In genomic region chr9:20810271-20810670, GRCm38 (mm10) we compare ENCODE assay signal across 20 mouse cellular contexts. TPM values are rescaled to one million over a fixed set of nuclear protein-coding genes. Genes with fewer than 3 reads are reported as not detected.
DNase-seq lines count a peak whose midpoint lies in the region; ATAC-seq and TF ChIP-seq lines count a peak whose summit lies in the region.
"Had no signal": no experiment of that assay in that cellular context is flagged by ENCODE, and none has a peak within 500 bp of the region (broad histone marks: within the 10 kb centered on the region; RNA-seq: fewer than 3 reads in every experiment).

No protein-coding gene starts in this region.

- DNase-seq in adrenal gland, postnatal 14 days, result peak; percentile 34
- DNase-seq in adrenal gland, adult 8-10 months, result no peak
- peak; percentile 23 for DNase-seq in lung, postnatal 10 days
- DNase-seq in lung, postnatal 0 days (ENCODE audit: low spot score), result no peak
- no peak for DNase-seq in thymus, postnatal 36 days
- DNase-seq: cerebellum, postnatal 25 days; forebrain, postnatal 0 days; lung, postnatal 36 days had no signal

- no peak overlapping the region for H3K27ac ChIP-seq in lung, postnatal 0 days (ENCODE audit: low read length)
- peak overlapping the region; percentile 41; the same call in 1 of the 2 replicates for H3K27ac ChIP-seq in embryonic fibroblast, embryonic 13.5 days (ENCODE audit: insufficient read depth, low read length)
- no peak overlapping the region for H3K27ac ChIP-seq in intestine, postnatal 0 days (ENCODE audit: low read depth, low read length)
- H3K27ac ChIP-seq: embryonic facial prominence, embryonic 10.5 days; hindbrain, embryonic 12.5 days; limb, embryonic 13.5 days; midbrain, embryonic 10.5 days had no signal

- WGBS in lung, postnatal 0 days, result 34% methylated on average over 4 of the region's 4 CpGs
- WGBS in intestine, postnatal 0 days, result 36% methylated on average over 4 of the region's 4 CpGs

- H3K9me3 ChIP-seq in lung, postnatal 0 days (ENCODE audit: low read length), result no peaks in the 10 kb centered on the region
- H3K9me3 ChIP-seq in intestine, postnatal 0 days (ENCODE audit: control insufficient read depth), result no peaks in the 10 kb centered on the region
- H3K9me3 ChIP-seq: embryonic facial prominence, embryonic 10.5 days; hindbrain, embryonic 12.5 days; limb, embryonic 13.5 days; midbrain, embryonic 10.5 days had no signal

- no peak overlapping the region for H3K4me3 ChIP-seq in lung, postnatal 0 days (ENCODE audit: low read depth, low read length)
- no peak overlapping the region for H3K4me3 ChIP-seq in embryonic fibroblast, embryonic 13.5 days (ENCODE audit: insufficient read depth, low read length)
- no peak overlapping the region for H3K4me3 ChIP-seq in myocyte
- no peak overlapping the region for H3K4me3 ChIP-seq in intestine, postnatal 0 days (ENCODE audit: low read depth, low read length)
- H3K4me3 ChIP-seq: embryonic facial prominence, embryonic 10.5 days; hindbrain, embryonic 12.5 days; limb, embryonic 13.5 days; midbrain, embryonic 10.5 days had no signal

- TF ChIP-seq POLR2A in embryonic fibroblast, embryonic 13.5 days (IDR thresholded peaks at IDR 0.05; ENCODE audit: low read depth, low read length), result no peak
- TF ChIP-seq POLR2A in myocyte (IDR thresholded peaks at IDR 0.05; ENCODE audit: insufficient read length, low read depth), result no peak

- no peak for TF ChIP-seq EP300 in lung, postnatal 0 days (IDR thresholded peaks at IDR 0.05)

- H3ac ChIP-seq in myocyte (ENCODE audit: control insufficient read depth, insufficient read length), result no peak overlapping the region

- peaks cover 22% of the 10 kb centered on the region for H3K79me2 ChIP-seq in myocyte (ENCODE audit: control insufficient read depth, insufficient read depth)

- no peaks in the 10 kb centered on the region for H3K27me3 ChIP-seq in lung, postnatal 0 days (replicated peaks; ENCODE audit: insufficient read depth, low read length)
- no peaks in the 10 kb centered on the region for H3K27me3 ChIP-seq in myocyte (ENCODE audit: control insufficient read depth, insufficient read depth, insufficient read length)
- 0 out of 2 replicates have a peak, but pooled peaks cover 3% of the 10 kb centered on the region for H3K27me3 ChIP-seq in intestine, postnatal 0 days (replicated peaks; ENCODE audit: control insufficient read depth, insufficient read depth, low read length)

- H3K36me3 ChIP-seq in lung, postnatal 0 days (ENCODE audit: insufficient read depth, low read length), result no peaks in the 10 kb centered on the region
- H3K36me3 ChIP-seq in myocyte (ENCODE audit: control insufficient read depth, insufficient read depth), result no peaks in the 10 kb centered on the region
- H3K36me3 ChIP-seq in intestine, postnatal 0 days (ENCODE audit: control insufficient read depth, insufficient read depth), result no peaks in the 10 kb centered on the region
- H3K36me3 ChIP-seq: embryonic facial prominence, embryonic 10.5 days; hindbrain, embryonic 12.5 days; limb, embryonic 13.5 days; midbrain, embryonic 10.5 days had no signal

- no peak for TF ChIP-seq CTCF in lung, postnatal 0 days (IDR thresholded peaks at IDR 0.05)
- TF ChIP-seq CTCF in embryonic fibroblast, embryonic 13.5 days (IDR thresholded peaks at IDR 0.05; ENCODE audit: borderline replicate concordance, insufficient read depth, low read length), result no peak
- no peak for TF ChIP-seq CTCF in intestine, postnatal 0 days (IDR thresholded peaks at IDR 0.05; ENCODE audit: low read depth)

- H3K4me2 ChIP-seq in lung, postnatal 0 days (replicated peaks; ENCODE audit: low read depth, low read length), result no peak overlapping the region
- H3K4me2 ChIP-seq in myocyte (ENCODE audit: low read depth), result peak overlapping the region; percentile 41
- H3K4me2 ChIP-seq in intestine, postnatal 0 days (replicated peaks; ENCODE audit: low read depth), result no peak overlapping the region
- H3K4me2 ChIP-seq: hindbrain, embryonic 12.5 days; limb, embryonic 13.5 days had no signal

- no peak overlapping the region for H3K9ac ChIP-seq in lung, postnatal 0 days (replicated peaks; ENCODE audit: low read depth)
- H3K9ac ChIP-seq in intestine, postnatal 0 days (ENCODE audit: low read depth, low read length), result no peak overlapping the region
- H3K9ac ChIP-seq: forebrain, postnatal 0 days; hindbrain, embryonic 12.5 days; limb, embryonic 13.5 days had no signal

- peaks cover 3% of the 10 kb centered on the region; the same call in 1 of the 2 replicates for H3K4me1 ChIP-seq in lung, postnatal 0 days (ENCODE audit: insufficient read depth, low read depth, low read length)
- 0 out of 2 replicates have a peak, but pooled peaks cover 5% of the 10 kb centered on the region for H3K4me1 ChIP-seq in embryonic fibroblast, embryonic 13.5 days (ENCODE audit: control insufficient read depth, insufficient read depth, low read length)
- no peaks in the 10 kb centered on the region for H3K4me1 ChIP-seq in intestine, postnatal 0 days (replicated peaks; ENCODE audit: control insufficient read depth, insufficient read depth, low read length)

- ATAC-seq in lung, postnatal 0 days, result no peak
- no peak for ATAC-seq in intestine, postnatal 0 days
- ATAC-seq: forebrain, postnatal 0 days had no signal

TF ChIP-seq in myocyte, 11 proteins besides CTCF, POLR2A, EP300 and RAD21:
- no peak for TF ChIP-seq E2F4 (IDR thresholded peaks at IDR 0.05; ENCODE audit: insufficient read depth)
- TF ChIP-seq MYOD1 (IDR thresholded peaks at IDR 0.05; ENCODE audit: control insufficient read depth in 1 of 3, insufficient read length in 2 of 3, low read depth in 2 of 3), result no peak
- no peak for TF ChIP-seq POLR2AphosphoS2 (IDR thresholded peaks at IDR 0.05; ENCODE audit: insufficient read length, low read depth)
- no peak for TF ChIP-seq USF1 (IDR thresholded peaks at IDR 0.05; ENCODE audit: low read depth)
- TF ChIP-seq CEBPB (IDR thresholded peaks at IDR 0.05; ENCODE audit: insufficient read depth, poor library complexity, severe bottlenecking), result no peak
- TF ChIP-seq SRF (IDR thresholded peaks at IDR 0.05; ENCODE audit: control insufficient read depth, insufficient read length, low read depth), result no peak
- TF ChIP-seq MAX (IDR thresholded peaks at IDR 0.05; ENCODE audit: low read depth), result no peak
- no peak for TF ChIP-seq TCF3 (IDR thresholded peaks at IDR 0.05; ENCODE audit: insufficient read length, low read depth)
- no peak for TF ChIP-seq TCF12 (IDR thresholded peaks at IDR 0.05; ENCODE audit: insufficient read depth, poor library complexity, severe bottlenecking)
- no peak for TF ChIP-seq REST (IDR thresholded peaks at IDR 0.05; ENCODE audit: insufficient read depth, insufficient read length)
- no peak for TF ChIP-seq MYOG (IDR thresholded peaks at IDR 0.05; ENCODE audit: control insufficient read depth in 1 of 3, insufficient read depth in 1 of 3, insufficient read length in 2 of 3, low read depth in 2 of 3)

RNA-seq across cellular contexts. Expression of gene Col5a3, which starts 4.6 kb away (rescaled TPM):
- total RNA-seq in adrenal gland, postnatal 14 days (2021), result 114 and 117 TPM in 2 replicates
- 100 to 1,000 TPM in 3 of 4 experiments, 10 to 100 TPM in 1; 65.3 to 291 (median 201) TPM for total RNA-seq in adrenal gland, adult 8-10 months (2022)
- 0.44 and 0.56 TPM in 2 replicates for polyA plus RNA-seq in lung, postnatal 0 days (2015; fragmentation: Nextera tagmentation; extraction: Ambion mirVana)
- polyA plus RNA-seq in embryonic fibroblast, embryonic 13.5 days (2011; ENCODE audit: insufficient read length, low read depth, missing spikeins), result 68.7 and 71.7 TPM in 2 replicates
- polyA plus RNA-seq in myocyte (2012; fragmentation: generic; extraction: Trizol), result 70.3 TPM
- 1.2 and 1.9 TPM in 2 replicates for polyA plus RNA-seq in intestine, postnatal 0 days (2015; fragmentation: Nextera tagmentation; extraction: Ambion mirVana)

RNA-seq across cellular contexts. Expression of gene Rdh8, which starts 8.0 kb away (rescaled TPM):
- total RNA-seq in adrenal gland, postnatal 14 days (2021), result not detected in 2 replicates
- not detected for total RNA-seq in adrenal gland, adult 8-10 months (2022)
- polyA plus RNA-seq in lung, postnatal 0 days (2015; fragmentation: Nextera tagmentation; extraction: Ambion mirVana), result not detected in 2 replicates
- polyA plus RNA-seq in embryonic fibroblast, embryonic 13.5 days (2011; ENCODE audit: insufficient read length, low read depth, missing spikeins), result not detected in 2 replicates
- polyA plus RNA-seq in myocyte (2012; fragmentation: generic; extraction: Trizol), result not detected
- not detected in 2 replicates for polyA plus RNA-seq in intestine, postnatal 0 days (2015; fragmentation: Nextera tagmentation; extraction: Ambion mirVana)
- total RNA-seq: forebrain, postnatal 0 days; granulocyte monocyte progenitor cell, adult 5-6 weeks; layer of hippocampus, adult 18-20 months had no signal
- polyA plus RNA-seq: embryonic facial prominence, embryonic 10.5 days; forebrain, postnatal 0 days; hindbrain, embryonic 12.5 days; intestine, embryonic 14.5 days; kidney, embryonic 16.5 days; limb, embryonic 13.5 days; liver, embryonic 16.5 days; midbrain, embryonic 10.5 days had no signal

RNA-seq across cellular contexts. Expression of gene A230050P20Rik, which starts 58.2 kb away (rescaled TPM):
- 17.6 and 22.7 TPM in 2 replicates for total RNA-seq in adrenal gland, postnatal 14 days (2021)
- total RNA-seq in adrenal gland, adult 8-10 months (2022), result 10 to 100 TPM; 17.8 to 48.3 (median 32.4) TPM
- polyA plus RNA-seq in lung, postnatal 0 days (2015; fragmentation: Nextera tagmentation; extraction: Ambion mirVana), result 9.3 and 12.3 TPM in 2 replicates
- polyA plus RNA-seq in embryonic fibroblast, embryonic 13.5 days (2011; ENCODE audit: insufficient read length, low read depth, missing spikeins), result 14.7 and 25.3 TPM in 2 replicates
- 4.6 TPM for polyA plus RNA-seq in myocyte (2012; fragmentation: generic; extraction: Trizol)
- 4.9 and 5.6 TPM in 2 replicates for polyA plus RNA-seq in intestine, postnatal 0 days (2015; fragmentation: Nextera tagmentation; extraction: Ambion mirVana)

Comparison
In these comparisons a context has a peak if more than half of its experiments do, and no peak if none do; other contexts are left out.
1. DNase-seq: peak in adrenal gland, postnatal 14 days (single experiment) and lung, postnatal 10 days (single experiment); none in adrenal gland, adult 8-10 months (single experiment), lung, postnatal 0 days (single experiment) and thymus, postnatal 36 days (0 of 2).
2. RNA of gene Col5a3, which starts 4.6 kb away (polyA plus RNA-seq): 68.7 to 71.7 TPM in embryonic fibroblast, embryonic 13.5 days and 70.3 TPM in myocyte (single experiment); 1.2 to 1.9 TPM in intestine, postnatal 0 days and 0.44 to 0.56 TPM in lung, postnatal 0 days; every median in the first group is over 10 times any median in the second.